Mouse (Mus musculus): ENCODE results near the gene Vps25.

Vps25 gene

DNA sequence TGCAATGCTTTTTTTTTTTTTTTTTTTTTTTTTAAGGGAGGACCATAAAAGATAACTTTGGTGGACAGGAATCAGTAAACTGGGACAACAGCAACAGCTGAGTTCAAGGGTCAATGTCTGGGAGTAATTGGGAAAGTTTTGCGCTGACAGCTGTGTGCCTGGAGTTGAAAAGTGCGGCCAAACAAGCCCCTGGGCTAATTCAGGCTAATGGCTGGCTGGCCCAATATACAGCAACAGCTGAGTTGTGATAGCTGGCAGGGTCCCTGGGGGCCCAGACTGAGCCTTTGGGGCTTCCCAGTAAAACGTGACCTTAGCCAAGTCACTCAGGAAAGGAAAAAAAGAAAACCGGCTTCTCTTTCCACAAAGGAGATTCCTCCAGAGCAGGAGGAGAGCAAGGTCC lies 8.4 kb upstream of the Vps25 start:
- no peak for DNase-seq (ENCODE audit: low spot score in 2 of 2)

DNA sequence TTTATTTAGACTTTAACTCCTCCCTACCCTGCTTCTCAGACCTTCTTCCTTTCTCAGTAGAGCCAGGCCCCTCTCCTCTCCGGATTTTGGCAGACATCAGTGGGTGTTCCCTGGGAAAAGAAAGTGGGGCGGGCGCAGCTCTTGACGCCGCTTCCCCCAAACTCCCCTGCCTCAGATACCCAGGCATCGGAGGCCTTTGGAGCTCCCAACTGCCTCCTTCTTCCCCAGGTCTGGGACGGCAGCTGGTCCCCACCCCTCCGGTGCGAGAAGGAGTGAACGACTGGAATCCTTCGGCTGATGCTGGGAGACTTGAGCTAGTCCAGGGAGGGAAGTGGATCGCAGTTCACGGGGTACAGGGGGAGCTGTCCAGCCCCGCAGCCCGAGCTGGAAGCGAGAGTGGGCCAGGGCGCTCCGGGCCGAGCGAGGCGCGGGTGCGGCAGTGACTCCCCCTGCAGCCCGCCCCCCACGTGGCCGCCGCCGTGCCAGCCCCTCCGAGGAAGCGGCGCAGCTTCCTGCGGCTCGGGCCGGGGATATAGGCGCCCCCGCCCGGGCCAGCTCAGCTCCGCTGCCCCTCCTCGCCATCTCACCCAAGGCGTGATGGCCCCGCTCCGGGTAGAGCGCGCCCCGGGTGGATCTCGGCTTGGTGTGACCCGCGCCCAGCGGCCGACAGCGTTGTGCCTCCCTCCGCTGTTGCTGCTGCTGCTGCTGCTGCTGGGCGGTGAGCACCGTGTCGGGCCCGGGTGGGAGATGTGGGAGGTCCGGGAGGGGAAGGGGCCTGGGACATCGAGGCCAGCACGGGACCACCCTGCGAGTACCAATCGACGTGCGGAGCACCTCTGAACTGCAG lies 7.4 kb upstream of the Vps25 start, which contains the start of gene Ramp2:
Ramp2 (plus strand) TSS at position 174 of the 847 bp plus-strand sequence.
- peak in 1 of 2 experiments; percentile 65 for DNase-seq (ENCODE audit: low spot score in 2 of 2)

DNA sequence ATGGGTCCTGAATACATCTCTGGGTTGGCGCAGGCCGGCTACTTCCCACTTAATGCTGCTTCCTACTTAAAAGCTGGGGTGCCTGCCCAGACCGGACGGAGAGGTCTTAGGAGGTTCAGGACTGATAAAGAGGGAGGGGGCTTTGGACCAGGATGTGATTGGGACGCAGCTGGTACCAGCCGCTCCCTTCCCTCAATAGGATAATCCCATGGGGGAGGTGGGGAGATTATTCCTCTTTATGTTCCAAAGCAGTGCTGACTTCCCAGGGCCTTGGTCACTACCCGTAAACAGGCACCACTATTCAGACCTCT lies 6.8 kb upstream of the Vps25 start:
- DNase-seq (ENCODE audit: low spot score in 2 of 2) = no peak

DNA sequence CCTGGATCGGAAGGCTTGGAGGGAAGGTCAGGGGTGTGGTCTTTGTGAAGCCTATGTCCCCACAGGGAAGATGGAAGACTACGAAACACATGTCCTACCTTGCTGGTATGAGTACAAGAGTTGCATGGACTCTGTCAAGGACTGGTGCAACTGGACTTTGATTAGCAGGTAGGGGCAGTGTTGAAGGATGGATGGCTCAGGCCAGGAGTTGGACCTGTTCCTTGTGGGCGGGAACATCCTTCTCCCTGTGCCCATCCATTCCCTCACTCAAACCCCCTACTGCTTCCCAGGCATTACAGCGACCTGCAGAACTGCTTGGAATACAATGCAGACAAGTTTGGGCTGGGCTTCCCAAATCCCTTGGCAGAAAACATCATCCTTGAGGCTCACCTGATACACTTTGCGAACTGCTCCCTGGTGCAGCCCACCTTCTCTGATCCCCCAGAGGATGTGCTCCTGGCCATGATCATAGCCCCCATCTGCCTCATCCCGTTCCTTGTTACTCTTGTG lies 5.9 kb upstream of the Vps25 start:
- no peak for DNase-seq (ENCODE audit: low spot score in 2 of 2)

DNA sequence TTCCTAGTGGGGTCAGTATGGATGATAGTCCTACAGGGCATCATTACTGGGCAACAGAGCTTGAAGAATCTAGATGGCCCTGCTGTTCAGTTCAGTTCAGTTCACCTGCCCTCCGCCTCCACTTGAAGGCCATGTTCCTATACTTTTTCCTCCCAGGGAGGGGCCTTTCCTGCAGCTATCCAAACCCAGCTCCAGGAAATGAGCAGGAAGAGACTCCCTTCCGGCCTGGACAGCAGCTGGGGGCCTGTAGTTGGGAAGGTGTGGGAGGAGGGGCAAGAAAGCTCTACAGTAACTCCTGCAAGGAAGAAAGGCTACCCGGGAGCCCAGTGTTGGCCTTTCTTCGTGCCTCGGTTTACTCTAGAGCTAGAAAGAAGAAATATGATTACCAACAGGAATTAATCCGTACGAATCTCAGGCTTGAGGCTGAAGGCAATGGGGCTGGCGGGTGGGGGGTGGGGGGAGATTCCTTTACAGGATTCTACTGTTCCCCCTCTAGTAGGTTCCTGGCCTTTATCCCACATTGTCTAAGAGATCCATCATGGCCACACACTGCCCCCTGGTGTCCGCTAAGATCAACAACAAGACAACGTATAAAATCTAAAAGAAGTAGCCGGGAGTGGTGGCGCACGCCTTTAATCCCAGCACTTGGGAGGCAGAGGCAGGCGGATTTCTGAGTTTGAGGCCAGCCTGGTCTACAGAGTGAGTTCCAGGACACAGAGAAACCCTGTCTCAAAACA lies 5.1 kb upstream of the Vps25 start:
- DNase-seq (ENCODE audit: low spot score in 2 of 2) = no peak

DNA sequence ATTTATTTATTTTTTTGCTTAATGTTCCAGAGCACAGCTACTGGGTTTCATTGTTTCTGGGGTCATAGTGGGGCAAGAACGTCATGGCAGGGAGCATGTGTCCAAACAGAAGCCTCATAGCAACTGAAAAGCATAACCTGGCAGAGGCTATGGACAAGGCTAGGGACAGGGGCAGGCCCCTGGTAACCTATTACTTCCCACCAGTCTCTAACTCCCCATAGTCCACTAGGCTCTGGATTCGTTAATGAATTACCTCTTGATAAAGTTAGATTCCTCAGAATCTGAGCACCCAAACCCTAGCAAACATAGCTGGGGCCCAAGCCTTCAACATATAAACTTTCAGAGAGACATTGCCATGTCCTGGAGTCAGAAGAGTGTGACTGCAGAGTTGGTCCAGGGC lies 2.5 kb upstream of the Vps25 start:
- no peak for DNase-seq (ENCODE audit: low spot score in 2 of 2)

DNA sequence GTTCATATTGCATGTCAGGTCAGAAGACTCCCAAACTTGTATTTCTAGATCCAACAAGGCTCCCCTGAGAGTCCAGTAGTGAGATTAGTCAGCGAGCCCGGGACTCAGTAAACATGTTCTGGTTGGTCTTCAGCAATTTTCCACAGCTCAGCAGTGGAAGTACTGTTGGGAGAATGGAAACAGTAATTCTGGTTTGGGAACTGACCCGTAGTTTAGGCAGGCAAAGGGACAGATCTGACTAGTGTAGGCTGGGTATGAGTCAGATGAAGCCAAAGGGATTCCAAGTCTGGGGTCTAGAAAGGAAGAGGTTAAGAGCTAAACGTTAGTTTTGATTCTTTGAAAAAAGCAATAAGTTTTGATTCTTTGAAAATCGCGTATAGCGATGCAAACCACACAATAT lies 566 bp upstream of the Vps25 start:
- no peak for DNase-seq (ENCODE audit: low spot score in 2 of 2)

DNA sequence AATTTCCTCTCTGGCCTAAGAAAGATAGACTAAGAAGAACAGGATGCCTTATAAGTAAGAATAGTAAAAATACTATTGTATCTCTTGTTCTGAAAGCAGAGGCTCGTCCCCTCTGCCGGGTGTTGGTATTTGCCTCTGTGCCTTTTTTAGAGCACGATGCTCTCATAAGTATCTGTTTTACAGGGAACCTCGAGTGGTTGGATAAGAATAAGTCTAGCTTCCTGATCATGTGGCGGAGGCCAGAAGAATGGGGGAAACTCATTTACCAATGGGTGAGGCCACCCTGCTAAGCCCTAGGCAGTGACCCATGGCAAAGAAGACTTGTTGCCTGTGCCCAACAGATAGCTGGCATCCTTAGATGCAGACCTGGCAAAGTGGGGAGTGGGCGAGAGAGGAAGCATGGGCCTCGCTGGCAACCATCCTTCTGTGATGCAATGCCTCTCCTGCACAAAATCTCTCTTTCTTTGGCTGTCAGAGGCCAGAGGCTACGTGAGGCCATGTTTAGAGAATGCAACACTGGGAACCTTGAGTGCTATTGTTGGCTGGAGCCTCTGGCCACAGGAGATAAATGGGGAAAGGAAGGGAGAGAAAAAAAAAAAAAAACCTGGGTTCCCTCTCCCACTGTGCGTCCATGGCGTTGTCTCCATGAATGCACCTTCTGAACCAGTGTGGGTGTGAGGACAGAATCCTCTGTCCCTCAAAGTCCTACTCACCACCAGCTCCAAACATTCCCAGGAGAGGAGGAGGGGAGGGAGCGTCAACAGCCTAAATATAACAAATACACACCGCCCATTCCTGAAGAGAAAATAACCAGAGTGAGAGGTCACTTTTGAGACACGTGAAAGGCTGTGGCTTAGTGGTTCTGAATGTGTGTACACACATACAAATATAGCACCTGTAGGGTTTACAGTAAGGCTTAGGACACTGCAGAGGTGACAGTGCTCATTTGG lies 2.6 kb downstream of the Vps25 start:
- no peak for DNase-seq (ENCODE audit: low spot score in 2 of 2)

DNA sequence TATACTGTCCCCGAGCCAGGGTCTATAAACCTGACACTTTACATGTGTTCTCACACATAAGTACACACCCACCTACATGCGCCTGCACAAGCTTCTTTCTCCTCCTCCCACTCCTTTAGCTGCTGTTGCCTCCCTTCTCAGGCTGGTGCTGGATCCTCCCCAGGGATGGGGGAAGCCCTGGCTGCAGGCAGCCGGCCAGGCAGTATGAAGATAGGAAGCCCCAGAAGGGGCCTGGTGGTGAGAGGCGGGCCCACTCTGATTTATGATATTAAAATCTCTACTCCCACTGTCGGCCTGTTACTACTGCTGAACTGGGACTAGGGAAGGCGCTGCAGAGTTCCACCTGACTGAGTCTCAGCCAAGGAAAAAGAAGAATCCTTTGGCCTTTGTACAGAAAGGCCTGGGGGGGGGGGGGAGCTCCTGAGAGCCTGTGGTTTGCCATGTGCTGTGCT lies 5.8 kb downstream of the Vps25 start:
- DNase-seq (ENCODE audit: low spot score in 2 of 2) = peak in 1 of 2 experiments; percentile 75

DNA sequence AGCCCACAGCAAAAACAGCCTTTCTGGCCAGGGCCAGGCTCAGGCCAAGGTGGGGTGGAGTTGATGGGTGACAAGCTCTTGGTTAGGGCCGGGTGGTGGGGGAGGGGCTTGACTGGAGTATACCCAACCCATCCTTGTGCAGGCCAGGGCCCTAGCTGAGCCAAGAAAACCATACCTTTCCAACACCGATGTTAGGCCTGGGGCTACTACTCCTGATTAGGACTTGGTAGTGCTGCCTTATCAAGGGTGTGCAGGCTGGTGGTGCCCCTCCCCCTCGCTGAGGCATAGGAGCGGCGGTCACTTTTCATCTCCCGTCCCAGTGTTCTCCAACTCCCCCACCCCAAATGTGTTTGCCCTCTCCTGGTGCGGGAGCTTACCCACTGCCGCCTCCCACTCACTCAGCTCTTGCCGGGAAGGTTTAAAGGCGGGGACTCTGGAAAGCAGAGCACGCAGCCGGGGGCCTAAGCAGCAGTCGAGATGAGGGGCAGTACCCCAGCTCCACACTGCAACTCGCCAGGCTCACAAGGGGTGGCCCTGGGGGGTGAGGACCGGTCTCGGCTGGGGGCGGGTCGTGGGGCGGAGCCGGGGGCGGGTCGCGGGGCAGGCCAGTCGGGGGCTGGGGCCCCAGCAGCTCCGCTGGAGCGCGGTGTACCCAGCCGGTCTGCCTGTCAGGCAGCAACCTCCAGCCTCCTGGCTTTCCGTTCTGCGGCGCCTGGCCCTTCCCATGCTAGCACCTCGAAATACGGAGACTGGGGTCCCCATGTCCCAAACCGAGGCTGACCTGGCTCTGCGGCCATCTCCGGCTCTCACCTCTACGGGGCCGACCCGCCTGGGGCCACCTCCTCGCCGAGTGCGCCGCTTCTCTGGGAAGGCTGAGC lies 6.7 kb downstream of the Vps25 start, which contains the start of gene Wnk4:
Wnk4 (plus strand) TSS at position 620 of the 878 bp plus-strand sequence.
- peak in 1 of 2 experiments; percentile 70 for DNase-seq (ENCODE audit: low spot score in 2 of 2)

DNA sequence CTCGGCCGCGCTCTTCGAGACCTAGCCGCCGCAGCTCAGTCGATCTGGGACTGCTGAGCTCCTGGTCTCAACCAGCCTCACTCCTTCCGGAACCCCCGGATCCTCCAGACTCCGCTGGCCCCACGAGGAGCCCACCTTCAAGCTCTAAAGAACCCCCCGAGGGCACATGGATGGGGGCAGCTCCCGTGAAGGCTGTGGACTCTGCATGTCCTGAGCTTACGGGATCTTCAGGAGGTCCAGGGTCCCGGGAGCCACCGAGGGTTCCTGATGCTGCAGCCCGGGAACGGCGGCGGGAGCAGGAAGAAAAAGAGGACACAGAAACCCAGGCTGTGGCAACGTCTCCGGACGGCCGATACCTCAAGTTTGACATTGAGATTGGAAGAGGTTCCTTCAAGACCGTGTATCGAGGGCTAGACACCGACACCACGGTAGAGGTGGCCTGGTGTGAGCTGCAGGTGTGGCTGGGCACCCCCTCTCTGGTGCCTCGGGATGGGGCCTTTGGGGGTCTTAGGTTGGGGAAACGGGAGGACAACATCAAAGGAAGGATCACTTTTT lies 7.4 kb downstream of the Vps25 start:
- no peak for DNase-seq (ENCODE audit: low spot score in 2 of 2)

DNA sequence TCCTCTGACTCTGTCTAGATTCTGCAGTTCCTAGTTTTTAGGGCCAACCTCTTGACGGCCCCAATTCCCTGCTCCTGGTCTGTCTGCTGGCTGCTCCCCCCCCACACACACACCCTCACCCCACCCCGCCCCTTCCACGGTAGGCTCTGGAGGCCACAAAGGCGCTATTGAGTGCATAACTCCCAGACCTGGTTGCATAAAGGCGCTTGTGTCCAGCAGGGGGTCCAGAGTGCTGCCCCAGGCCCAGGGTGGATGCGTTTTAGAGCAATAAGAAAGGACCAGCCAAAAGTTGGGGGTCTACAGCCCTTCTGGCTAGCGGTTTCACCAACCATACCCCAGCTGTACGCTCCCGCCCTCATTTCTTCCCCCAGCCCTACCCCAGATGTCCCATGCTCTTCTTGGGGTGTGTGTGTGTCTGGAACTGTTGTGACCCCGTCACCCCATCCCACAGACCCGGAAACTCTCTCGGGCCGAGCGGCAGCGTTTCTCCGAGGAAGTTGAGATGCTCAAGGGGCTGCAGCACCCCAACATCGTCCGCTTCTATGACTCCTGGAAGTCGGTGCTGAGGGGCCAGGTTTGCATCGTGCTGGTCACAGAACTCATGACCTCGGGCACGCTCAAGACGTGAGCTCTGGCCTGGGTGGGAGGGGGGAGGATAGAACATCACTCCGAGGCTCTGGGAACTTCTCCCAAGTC lies 8.9 kb downstream of the Vps25 start:
- DNase-seq (ENCODE audit: low spot score in 2 of 2) = no peak

DNA sequence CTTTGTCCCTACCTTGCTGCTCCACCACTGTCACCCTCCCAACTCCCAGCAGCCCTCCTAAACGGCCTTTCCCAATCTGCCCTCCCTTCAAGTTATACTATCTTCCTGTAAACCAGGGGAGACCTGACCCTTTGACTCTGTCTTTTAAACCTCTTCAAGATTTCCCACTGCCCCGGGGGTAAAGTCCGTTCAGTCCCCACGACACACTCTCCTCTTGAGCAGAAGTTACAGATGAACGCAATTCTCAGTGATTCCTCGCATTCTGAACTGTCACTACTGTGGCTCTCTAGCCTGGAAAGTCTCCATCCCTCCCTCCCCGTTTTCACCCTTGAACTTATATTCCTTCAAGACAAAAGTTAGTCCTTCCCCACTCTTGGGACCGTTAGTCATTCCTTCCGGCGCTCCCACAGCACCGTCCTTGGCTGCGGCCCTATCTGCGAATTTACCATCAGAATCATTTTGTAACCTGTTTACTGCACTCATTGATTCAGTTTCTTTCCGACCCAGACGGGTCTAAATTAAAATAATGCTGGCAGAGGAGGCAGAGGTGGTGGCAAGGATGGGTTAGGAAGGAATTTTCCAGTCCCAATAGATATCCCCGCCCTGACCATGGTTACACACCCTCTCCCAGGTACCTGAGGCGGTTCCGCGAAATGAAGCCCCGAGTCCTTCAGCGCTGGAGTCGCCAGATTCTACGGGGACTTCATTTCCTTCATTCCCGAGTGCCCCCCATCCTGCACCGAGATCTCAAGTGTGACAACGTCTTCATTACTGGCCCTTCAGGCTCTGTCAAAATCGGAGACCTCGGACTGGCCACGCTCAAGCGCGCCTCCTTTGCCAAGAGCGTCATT lies 9.9 kb downstream of the Vps25 start:
- DNase-seq (ENCODE audit: low spot score in 2 of 2) = no peak

DNA sequence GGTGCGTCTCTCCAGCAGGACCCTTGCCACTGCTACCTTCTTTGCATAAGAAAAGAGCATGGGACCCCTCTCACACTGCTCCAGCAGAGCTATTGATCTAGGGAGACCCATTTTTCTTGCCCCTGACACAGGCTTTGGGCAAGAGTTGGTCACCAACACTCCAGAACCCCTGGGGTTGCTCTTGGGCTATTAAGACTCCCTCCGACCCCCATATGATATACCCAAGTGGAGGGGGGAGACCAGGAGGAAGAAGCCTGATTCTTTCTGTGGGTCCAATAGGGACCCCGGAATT lies 10.4 kb downstream of the Vps25 start:
- DNase-seq (ENCODE audit: low spot score in 2 of 2) = no peak

DNA sequence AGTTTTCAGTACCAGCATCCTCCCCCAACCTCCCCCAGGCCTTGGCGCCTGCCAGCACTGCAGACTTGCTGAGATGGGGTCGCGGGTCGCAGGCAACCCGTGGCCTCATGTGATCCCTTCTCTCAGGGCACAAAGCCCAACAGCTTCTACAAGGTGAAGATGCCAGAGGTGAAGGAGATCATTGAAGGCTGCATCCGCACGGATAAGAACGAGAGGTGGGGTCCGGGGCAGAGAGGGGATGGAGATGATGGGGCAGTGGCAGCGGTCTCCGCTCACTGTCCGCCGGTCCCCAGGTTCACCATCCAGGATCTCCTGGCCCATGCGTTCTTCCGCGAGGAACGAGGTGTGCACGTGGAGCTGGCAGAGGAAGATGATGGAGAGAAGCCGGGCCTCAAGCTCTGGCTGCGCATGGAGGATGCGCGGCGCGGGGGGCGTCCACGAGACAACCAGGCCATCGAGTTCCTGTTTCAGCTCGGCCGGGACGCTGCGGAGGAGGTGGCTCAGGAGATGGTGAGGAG lies 11.5 kb downstream of the Vps25 start:
- no peak for DNase-seq (ENCODE audit: low spot score in 2 of 2)

DNA sequence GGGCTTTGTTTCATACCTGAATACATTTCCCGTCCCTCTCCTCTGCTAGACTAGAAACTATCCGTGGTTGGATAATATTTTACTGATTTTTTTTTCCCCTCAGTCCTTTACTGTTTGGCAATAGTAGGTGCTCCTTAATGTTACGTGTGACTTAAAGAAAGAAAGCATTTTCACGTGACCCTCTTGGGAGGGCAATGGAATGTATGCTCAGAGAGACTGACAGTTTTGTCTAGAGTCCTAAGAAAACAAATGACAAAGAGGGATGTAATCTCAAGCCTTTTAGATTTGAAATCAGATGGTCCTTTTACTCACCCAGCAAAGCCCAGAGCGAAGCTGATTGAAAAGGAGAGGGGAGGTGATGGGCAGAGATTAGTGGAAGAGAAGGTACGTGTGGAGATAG lies 12.4 kb downstream of the Vps25 start:
- DNase-seq (ENCODE audit: low spot score in 2 of 2) = no peak

DNA sequence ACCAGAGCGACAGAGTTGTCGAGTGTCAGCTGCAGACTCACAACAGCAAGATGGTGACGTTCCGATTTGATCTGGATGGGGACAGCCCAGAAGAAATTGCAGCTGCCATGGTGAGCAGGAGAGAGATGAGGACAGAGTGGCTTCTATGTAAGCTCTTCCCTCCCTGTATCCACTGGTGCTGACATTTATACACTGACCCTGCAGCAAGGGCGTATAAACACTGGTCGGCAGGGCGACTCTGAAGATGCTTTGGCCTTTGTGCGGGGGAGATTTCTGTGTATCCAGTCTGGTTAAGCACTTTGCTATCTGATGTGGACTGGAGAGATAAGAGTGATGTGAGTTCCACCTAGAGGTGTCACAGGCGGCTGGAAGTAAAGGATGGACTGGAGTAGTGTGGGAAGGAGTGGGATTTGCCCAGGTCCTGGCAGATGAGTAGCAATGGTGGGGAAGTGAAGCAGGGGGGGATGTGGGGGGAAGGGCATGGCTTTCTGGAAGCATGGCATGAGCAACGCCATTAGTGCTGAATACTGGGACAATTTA lies 16.1 kb downstream of the Vps25 start:
- no peak for DNase-seq (ENCODE audit: low spot score in 2 of 2)

DNA sequence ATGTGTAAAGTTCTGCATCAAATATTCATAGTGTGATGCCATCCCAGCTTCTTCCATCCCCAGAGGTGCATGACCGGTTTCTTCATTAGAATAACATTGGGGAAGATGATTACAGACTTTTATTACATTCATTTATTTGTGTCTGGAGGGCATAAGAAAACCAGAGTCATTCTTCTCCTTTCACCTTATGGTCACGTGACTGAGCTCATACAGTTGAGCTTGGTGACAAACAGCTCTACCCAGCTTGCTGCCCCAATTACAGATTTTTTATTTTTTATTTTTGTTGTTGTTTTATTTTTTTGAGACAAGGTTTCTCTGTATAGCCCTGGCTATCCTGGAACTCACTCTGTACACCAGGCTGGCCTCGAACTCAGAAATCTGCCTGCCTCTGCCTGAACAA lies 18.9 kb downstream of the Vps25 start:
- DNase-seq (ENCODE audit: low spot score in 2 of 2) = no peak

DNA sequence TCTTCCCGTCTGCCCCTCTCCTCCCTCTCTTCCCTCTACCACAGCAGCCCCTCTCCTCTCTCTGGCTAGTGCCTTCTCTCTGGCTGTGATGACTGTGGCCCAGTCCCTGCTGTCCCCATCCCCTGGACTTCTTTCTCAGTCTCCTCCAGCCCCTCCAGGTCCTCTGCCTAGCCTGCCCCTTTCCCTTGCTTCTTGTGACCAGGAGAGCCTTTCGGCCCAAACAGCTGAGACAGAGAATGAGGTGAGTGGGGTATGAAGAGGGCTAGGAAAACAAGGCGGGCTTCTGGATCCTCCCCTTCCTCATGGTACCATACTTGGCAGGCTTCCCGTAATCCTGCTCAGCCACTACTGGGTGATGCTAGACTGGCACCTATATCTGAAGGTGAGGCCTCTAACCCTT lies 21.8 kb downstream of the Vps25 start:
- DNase-seq (ENCODE audit: low spot score in 2 of 2) = no peak
